Mouse (Mus musculus) forebrain, embryonic 13.5 days (tissue): ENCODE data around the gene Arrb2. TPM values are rescaled to one million over a fixed set of nuclear protein-coding genes. Genes with fewer than 3 reads are reported as not detected.
"Not testable (repeated sequence)": the region's sequence is repeated elsewhere in the genome, so short reads cannot be mapped to it uniquely, and the experiment has no call there.

ENCODE experiments used
- ATAC-seq: fragments of 200-750 bp; cut with Nextera tagmentation; 2 replicates; pipeline ENCODE4 v1.8.0; 2017
- H3K27ac ChIP-seq: fragments of 300-500 bp; sonication (generic); 2 replicates; pipeline ENCODE4 v1.5.1; 2015; ENCODE audit warnings: inconsistent platforms, mild to moderate bottlenecking, moderate library complexity
- H3K27me3 ChIP-seq: fragments of 300-500 bp; sonication (generic); 2 replicates; pipeline ENCODE4 v1.6.1; 2015; ENCODE audit warnings: mild to moderate bottlenecking, inconsistent platforms
- H3K36me3 ChIP-seq: fragments of 300-500 bp; sonication (generic); 2 replicates; pipeline ENCODE4 v1.6.1; 2015; ENCODE audit warnings: mild to moderate bottlenecking, inconsistent platforms; ENCODE audit not compliant: poor library complexity, severe bottlenecking
- H3K4me1 ChIP-seq: fragments of 300-500 bp; sonication (generic); 2 replicates; pipeline ENCODE4 v1.6.1; 2015; ENCODE audit warnings: inconsistent platforms
- H3K4me2 ChIP-seq: fragments of 300-500 bp; sonication (generic); 2 replicates; pipeline ENCODE4 v1.6.1; 2015; ENCODE audit warnings: inconsistent platforms, mild to moderate bottlenecking, moderate library complexity
- H3K4me3 ChIP-seq: fragments of 300-500 bp; sonication (generic); 2 replicates; pipeline ENCODE4 v1.5.1; 2015; ENCODE audit warnings: mild to moderate bottlenecking, inconsistent platforms
- H3K9ac ChIP-seq: fragments of 300-500 bp; sonication (generic); 2 replicates; pipeline ENCODE4 v1.6.1; 2015; ENCODE audit warnings: mild to moderate bottlenecking, inconsistent platforms
- H3K9me3 ChIP-seq: fragments of 300-500 bp; sonication (generic); replicated peaks from 2 replicates; pipeline ENCODE4 v1.6.1; 2016; ENCODE audit warnings: inconsistent platforms
- WGBS: fragments of 180-500 bp; shearing (Covaris S2); methylation state at CpG from one replicate; pipeline ENCODE4 v1.1.7; 2015; 5-methylcytosine and 5-hydroxymethylcytosine counted together
- microRNA-seq: library from miRNA; unstranded; fragments of <30 nt; microRNA quantifications from one replicate; pipeline ENCODE4, GENCODE M21; 2016
- polyA plus RNA-seq: library from polyadenylated mRNA; unstranded; fragments of >200 nt; fragmentation: Nextera tagmentation; extraction: Ambion mirVana; gene quantifications from 2 replicates; pipeline ENCODE4 v1.2.1, GENCODE M21; 2015

Gene Arrb2
- polyA plus RNA-seq, 1 experiment from 2014 or later = 33.0 TPM

- Histone ChIP-seq H3K27ac (no peak overlapping the region), H3K27me3 (no peaks in the 10 kb centered on the region), H3K36me3 (no peaks in the 10 kb centered on the region), H3K4me1 (no peaks in the 10 kb centered on the region), H3K9ac (no peak overlapping the region), H3K4me3 (no peak overlapping the region), H3K9me3 (no peaks in the 10 kb centered on the region), H3K4me2 (no peak overlapping the region)
- no peak for ATAC-seq
Observed at GRCm38 (mm10) chr11:70472716-70473115, 40.3 kb downstream of the Arrb2 start.

DNA sequence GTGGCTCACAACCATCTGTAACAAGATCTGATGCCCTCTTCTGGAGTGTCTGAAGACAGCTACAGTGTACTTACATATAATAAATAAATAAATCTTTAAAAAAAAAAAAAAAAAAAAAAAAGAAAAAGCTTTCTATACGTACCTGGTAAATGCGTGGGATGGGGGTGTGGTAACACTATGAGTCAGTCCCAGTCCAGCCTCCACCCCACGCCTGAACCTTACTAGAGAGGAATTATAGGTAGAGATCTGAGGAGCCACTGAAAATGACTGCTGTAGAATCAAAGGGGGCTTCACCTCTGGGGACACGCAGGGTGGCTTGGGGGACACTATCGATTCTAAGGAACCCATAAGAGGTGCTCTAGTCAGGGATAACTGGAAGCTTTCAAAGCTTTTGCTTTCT is 40.9 kb downstream of the Arrb2 start:
- H3K4me2 ChIP-seq, ATAC-seq, H3K4me1 ChIP-seq, H3K9ac ChIP-seq, H3K4me3 ChIP-seq, H3K9me3 ChIP-seq, H3K27me3 ChIP-seq, H3K36me3 ChIP-seq, H3K27ac ChIP-seq: not testable (repeated sequence)
- WGBS = 93% methylated on average over 5 of the region's 5 CpGs

DNA sequence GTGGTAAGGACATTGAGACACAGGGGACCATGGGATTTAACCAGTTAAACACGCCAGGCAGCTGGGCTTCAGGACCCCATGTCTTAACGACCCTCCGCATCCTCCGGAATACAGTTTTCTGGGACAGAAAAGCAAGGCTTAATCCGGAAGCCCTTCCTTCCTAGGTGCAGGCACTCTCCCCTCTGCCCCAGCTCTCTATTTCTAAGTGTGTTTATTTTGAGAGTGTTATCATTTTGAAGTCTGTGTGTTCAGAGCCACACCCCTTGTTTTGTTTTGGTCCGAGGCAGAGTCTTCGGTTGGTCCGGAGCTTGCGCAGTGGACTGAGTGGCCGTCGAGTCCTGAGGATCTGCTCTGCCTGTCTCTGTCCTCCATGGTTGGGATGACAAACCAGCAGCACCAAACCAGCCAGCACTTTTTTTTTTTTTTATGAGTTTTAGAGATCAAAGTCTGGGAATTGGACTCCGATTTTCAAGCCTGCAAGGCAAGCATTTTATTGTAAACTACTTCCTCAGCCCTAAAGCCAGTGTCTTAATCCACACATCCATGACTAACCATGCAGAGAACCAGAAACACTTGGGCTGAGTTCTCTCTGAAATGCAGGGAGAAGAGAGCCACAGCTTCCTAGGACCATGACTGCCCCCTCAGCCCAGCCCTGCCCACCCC is 42.6 kb downstream of the Arrb2 start:
- H3K9ac ChIP-seq = no peak overlapping the region
- no peaks in the 10 kb centered on the region for H3K9me3 ChIP-seq
- 85% methylated on average over 12 of the region's 12 CpGs for WGBS
- no peaks in the 10 kb centered on the region for H3K36me3 ChIP-seq
- no peaks in the 10 kb centered on the region for H3K4me1 ChIP-seq
- no peak overlapping the region for H3K4me3 ChIP-seq
- no peaks in the 10 kb centered on the region for H3K27me3 ChIP-seq
- no peak for ATAC-seq
- no peak overlapping the region for H3K27ac ChIP-seq
- no peak overlapping the region for H3K4me2 ChIP-seq

GRCm38 (mm10) chr11:70485498-70485897 is 53.1 kb downstream of the Arrb2 start:
- Histone ChIP-seq H3K9ac (no peak overlapping the region), H3K27ac (no peak overlapping the region), H3K27me3 (no peaks in the 10 kb centered on the region), H3K4me2 (no peak overlapping the region), H3K4me1 (no peaks in the 10 kb centered on the region), H3K36me3 (no peaks in the 10 kb centered on the region), H3K9me3 (no peaks in the 10 kb centered on the region), H3K4me3 (no peak overlapping the region)
- ATAC-seq = no peak
- WGBS = 63% methylated on average over 2 of the region's 2 CpGs

DNA sequence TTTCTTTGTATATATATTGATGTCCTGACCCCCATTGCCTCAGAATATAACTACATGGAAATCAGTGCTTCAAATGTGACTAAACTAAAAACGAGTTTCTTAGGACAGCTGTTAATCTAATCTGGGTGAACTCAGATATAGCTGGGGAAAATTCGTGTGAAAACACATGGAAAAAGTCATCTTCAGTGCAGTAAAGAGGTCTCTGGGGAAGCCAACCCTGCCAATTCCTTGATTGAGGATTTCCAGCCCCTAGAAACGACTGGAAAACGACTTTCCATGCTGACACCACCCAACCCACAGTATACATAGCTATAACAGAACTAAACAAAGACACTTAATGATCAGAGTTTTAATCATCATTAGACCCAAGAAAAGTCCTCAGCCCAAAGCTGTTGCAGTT is 55.4 kb downstream of the Arrb2 start:
- H3K27ac ChIP-seq = no peak overlapping the region
- H3K9me3 ChIP-seq = no peaks in the 10 kb centered on the region
- H3K36me3 ChIP-seq = no peaks in the 10 kb centered on the region
- WGBS = 59% methylated on average over 4 of the region's 4 CpGs
- no peak overlapping the region for H3K9ac ChIP-seq
- H3K4me2 ChIP-seq = no peak overlapping the region
- no peak overlapping the region for H3K4me3 ChIP-seq
- H3K27me3 ChIP-seq = no peaks in the 10 kb centered on the region
- no peaks in the 10 kb centered on the region for H3K4me1 ChIP-seq
- ATAC-seq = no peak

DNA sequence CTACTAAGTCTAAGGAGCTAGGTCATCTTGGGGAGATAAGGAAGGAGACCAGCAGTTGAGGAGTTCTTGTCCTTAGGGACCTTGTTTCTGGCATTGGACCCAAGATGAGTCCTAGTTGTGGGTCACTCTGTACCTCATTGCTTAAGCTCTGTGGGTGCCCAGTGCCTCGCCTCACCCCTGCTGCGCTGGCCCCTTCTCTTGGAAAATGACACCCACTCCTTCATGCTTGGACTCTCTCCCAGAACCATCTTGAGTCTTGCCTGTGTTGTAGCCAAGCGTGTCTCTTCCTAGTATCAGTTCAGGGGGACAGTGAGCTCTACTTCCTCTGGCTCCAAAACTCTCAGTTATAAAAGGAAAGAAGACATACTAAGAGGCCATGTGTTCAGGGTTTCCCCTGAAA is 56.7 kb downstream of the Arrb2 start:
- no peak overlapping the region for H3K27ac ChIP-seq
- ATAC-seq = no peak
- H3K4me3 ChIP-seq = no peak overlapping the region
- H3K27me3 ChIP-seq = no peaks in the 10 kb centered on the region
- H3K36me3 ChIP-seq = no peaks in the 10 kb centered on the region
- WGBS = 86% methylated on average over 3 of the region's 3 CpGs
- H3K9me3 ChIP-seq = no peaks in the 10 kb centered on the region
- no peak overlapping the region for H3K9ac ChIP-seq
- H3K4me1 ChIP-seq = no peaks in the 10 kb centered on the region
- H3K4me2 ChIP-seq = no peak overlapping the region

GRCm38 (mm10) chr11:70489684-70490083 is 57.2 kb downstream of the Arrb2 start:
- Histone ChIP-seq H3K27ac (no peak overlapping the region), H3K27me3 (no peaks in the 10 kb centered on the region), H3K4me3 (no peak overlapping the region), H3K4me1 (no peaks in the 10 kb centered on the region), H3K9me3 (no peaks in the 10 kb centered on the region), H3K4me2 (no peak overlapping the region), H3K36me3 (no peaks in the 10 kb centered on the region), H3K9ac (no peak overlapping the region)
- WGBS = 91% methylated on average over 6 of the region's 6 CpGs
- no peak for ATAC-seq

Small RNA genes within 50 kb of the gene (microRNA-seq; reads per million reads assigned to microRNA genes)
- gene Mir7115 = 1.3 reads per million

Other genes with a start within 250 kb of the Arrb2 start
- 1.8 and 2.2 TPM in 2 replicates for gene Slc16a11, start 219.9 kb upstream of the Arrb2 start, polyA plus RNA-seq
- 13.4 and 14.8 TPM in 2 replicates for gene Slc16a13, start 211.6 kb upstream of the Arrb2 start, polyA plus RNA-seq
- 4.3 and 4.7 TPM in 2 replicates for gene Bcl6b, start 202.8 kb upstream of the Arrb2 start, polyA plus RNA-seq
- gene 0610010K14Rik, start 194.7 kb upstream of the Arrb2 start, polyA plus RNA-seq = 226 and 229 TPM in 2 replicates
- 10.7 and 12.1 TPM in 2 replicates for gene Gm21988, start 192.8 kb upstream of the Arrb2 start, polyA plus RNA-seq
- gene Rnasek, start 192.8 kb upstream of the Arrb2 start, polyA plus RNA-seq = 227 and 236 TPM in 2 replicates
- 0.74 and 1.0 TPM in 2 replicates for gene Alox12, start 177.3 kb upstream of the Arrb2 start, polyA plus RNA-seq
- not detected in 2 replicates for gene Alox12e, start 110.0 kb upstream of the Arrb2 start, polyA plus RNA-seq
- gene Alox15, start 80.6 kb upstream of the Arrb2 start, polyA plus RNA-seq = 0.15 TPM in 1 of 2 replicates, not detected in the other
- 32.0 and 36.3 TPM in 2 replicates for gene Pelp1, start 22.6 kb upstream of the Arrb2 start, polyA plus RNA-seq
- 36.6 and 40.8 TPM in 2 replicates for gene Med11, start 19.3 kb downstream of the Arrb2 start, polyA plus RNA-seq
- 0.37 and 0.58 TPM in 2 replicates for gene Zmynd15, start 26.8 kb downstream of the Arrb2 start, polyA plus RNA-seq
- gene Cxcl16, start 27.3 kb downstream of the Arrb2 start, polyA plus RNA-seq = 0.71 and 0.83 TPM in 2 replicates
- 0.17 and 0.30 TPM in 2 replicates for gene Tm4sf5, start 72.6 kb downstream of the Arrb2 start, polyA plus RNA-seq
- 0.57 TPM in 1 of 2 replicates, not detected in the other for gene Vmo1, start 82.0 kb downstream of the Arrb2 start, polyA plus RNA-seq
- not detected in 2 replicates for gene Gltpd2, start 86.6 kb downstream of the Arrb2 start, polyA plus RNA-seq
- 912 and 933 TPM in 2 replicates for gene Psmb6, start 92.7 kb downstream of the Arrb2 start, polyA plus RNA-seq
- not detected in 2 replicates for gene Gm40193, start 100.3 kb downstream of the Arrb2 start, polyA plus RNA-seq
- 2.9 and 4.6 TPM in 2 replicates for gene Pld2, start 107.4 kb downstream of the Arrb2 start, polyA plus RNA-seq
- gene Mink1, start 130.2 kb downstream of the Arrb2 start, polyA plus RNA-seq = 10.6 and 11.2 TPM in 2 replicates
- gene 4930544D05Rik, start 183.2 kb downstream of the Arrb2 start, polyA plus RNA-seq = not detected in 2 replicates
- gene Chrne, start 186.6 kb downstream of the Arrb2 start, polyA plus RNA-seq = not detected in 2 replicates
- gene Gp1ba, start 206.5 kb downstream of the Arrb2 start, polyA plus RNA-seq = 0.15 and 0.30 TPM in 2 replicates
- 108 and 119 TPM in 2 replicates for gene Rnf167, start 214.6 kb downstream of the Arrb2 start, polyA plus RNA-seq
- gene Slc25a11, start 214.8 kb downstream of the Arrb2 start, polyA plus RNA-seq = 156 and 165 TPM in 2 replicates
- 919 and 977 TPM in 2 replicates for gene Pfn1, start 222.0 kb downstream of the Arrb2 start, polyA plus RNA-seq
- gene Eno3, start 224.6 kb downstream of the Arrb2 start, polyA plus RNA-seq = 7.1 and 7.4 TPM in 2 replicates
- gene Spag7, start 236.8 kb downstream of the Arrb2 start, polyA plus RNA-seq = 173 and 177 TPM in 2 replicates